Mouse (Mus musculus) CH12.LX (cell line): Measurements from ENCODE around the gene Slc16a3.

Source experiments
- CTCF ChIP-seq, 2 experiments: IDR thresholded peaks in 1 of 2; conservative IDR thresholded peaks in 1 of 2; 2 replicates each; pipeline ENCODE4 v1.5.1; 2011 to 2012; ENCODE audit warnings: low read depth in 2 of 2, low read length in 2 of 2, improper control_type of control experiment in 1 of 2, inconsistent platforms in 1 of 2, mild to moderate bottlenecking in 1 of 2, moderate library complexity in 1 of 2
- TBP ChIP-seq: conservative IDR thresholded peaks from 2 replicates; pipeline ENCODE4 v1.6.1; 2011; ENCODE audit warnings: low read depth, low read length, improper control_type of control experiment

DNA sequence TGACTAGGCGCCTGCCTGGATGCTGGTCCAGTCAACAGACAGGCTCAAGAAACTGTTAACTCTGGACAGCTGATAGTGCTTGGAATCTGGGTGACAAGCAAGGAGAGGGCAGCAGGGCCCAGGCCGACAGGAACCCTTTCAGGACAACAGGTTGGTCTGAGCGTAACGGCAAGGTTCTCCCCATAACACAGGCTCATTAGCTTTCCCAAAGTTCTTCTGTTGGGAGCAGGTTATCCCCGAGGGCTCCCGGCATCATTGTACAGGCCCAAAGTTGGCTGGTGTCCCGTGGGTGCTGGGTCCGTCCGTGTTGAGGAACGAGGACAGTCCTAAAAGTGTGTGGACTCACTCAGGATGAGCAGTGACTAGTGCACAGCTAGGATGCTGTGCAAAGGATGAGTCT lies 1.6 kb downstream of the Slc16a3 start:
- TF ChIP-seq TBP (no peak), CTCF (conservative IDR thresholded peaks at IDR 0.05 in 1 of 2, IDR thresholded peaks at IDR 0.05 in 1 of 2; ENCODE audit: low read depth in 2 of 2, low read length in 2 of 2) (no peak)
